Mouse (Mus musculus) ovary, adult 2 months (tissue): Measurements from ENCODE around the gene 2010003K11Rik. TPM values are rescaled to one million over a fixed set of nuclear protein-coding genes. Genes with fewer than 3 reads are reported as not detected.

Experiments
- polyA plus RNA-seq: library from polyadenylated mRNA; depleted of rRNA; stranded (reverse); fragments of >200 nt; gene quantifications from 2 replicates; pipeline ENCODE4 v1.2.3, GENCODE M21; 2012; rRNA removed

2010003K11Rik gene
- polyA plus RNA-seq, result 1.5 and 2.1 TPM in 2 replicates

DNA sequence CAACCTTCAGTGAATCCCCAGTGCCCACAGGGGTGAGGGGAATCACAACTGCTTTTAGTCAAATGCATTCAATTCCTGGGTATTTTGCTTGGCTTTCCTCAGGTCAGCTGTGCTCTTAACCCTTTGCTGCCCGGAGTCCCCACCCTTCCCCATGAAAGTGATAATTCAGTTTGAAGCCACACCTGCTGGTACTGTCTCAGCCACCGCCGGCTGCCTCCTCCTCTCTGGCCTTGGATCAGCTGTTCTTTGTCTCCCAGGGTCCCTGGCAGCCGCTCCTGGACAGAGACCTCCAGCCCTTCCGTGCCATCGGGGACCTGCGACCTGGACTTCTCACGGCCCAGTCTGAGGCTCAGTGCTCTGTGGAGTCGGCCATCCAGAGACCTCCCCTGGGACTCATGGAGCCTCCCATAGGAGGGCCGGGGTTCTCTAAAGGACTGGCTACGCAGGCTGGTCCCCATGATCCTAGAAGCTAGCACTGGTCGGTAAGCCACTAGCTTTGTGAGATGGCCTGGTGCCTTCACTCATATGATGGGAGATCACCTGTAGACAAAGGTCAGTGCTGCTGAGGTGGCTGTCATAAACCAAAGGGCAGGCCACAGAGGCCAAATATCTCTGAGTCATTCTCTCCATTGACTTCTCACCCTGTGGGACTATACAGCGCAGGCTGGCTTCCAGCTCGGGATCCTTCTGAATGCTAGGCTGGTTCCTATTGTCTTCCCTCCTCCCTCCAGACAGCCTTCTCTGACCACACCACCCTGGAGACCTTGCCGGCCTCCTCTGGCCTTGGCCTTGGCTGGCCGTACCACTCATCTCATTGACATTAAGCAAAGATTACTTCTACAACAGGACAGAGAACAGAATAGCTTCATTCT, at the start of gene 2010003K11Rik:
TSS of gene 2010003K11Rik (minus strand) at position 522 of the 872 bp plus-strand sequence.

DNA sequence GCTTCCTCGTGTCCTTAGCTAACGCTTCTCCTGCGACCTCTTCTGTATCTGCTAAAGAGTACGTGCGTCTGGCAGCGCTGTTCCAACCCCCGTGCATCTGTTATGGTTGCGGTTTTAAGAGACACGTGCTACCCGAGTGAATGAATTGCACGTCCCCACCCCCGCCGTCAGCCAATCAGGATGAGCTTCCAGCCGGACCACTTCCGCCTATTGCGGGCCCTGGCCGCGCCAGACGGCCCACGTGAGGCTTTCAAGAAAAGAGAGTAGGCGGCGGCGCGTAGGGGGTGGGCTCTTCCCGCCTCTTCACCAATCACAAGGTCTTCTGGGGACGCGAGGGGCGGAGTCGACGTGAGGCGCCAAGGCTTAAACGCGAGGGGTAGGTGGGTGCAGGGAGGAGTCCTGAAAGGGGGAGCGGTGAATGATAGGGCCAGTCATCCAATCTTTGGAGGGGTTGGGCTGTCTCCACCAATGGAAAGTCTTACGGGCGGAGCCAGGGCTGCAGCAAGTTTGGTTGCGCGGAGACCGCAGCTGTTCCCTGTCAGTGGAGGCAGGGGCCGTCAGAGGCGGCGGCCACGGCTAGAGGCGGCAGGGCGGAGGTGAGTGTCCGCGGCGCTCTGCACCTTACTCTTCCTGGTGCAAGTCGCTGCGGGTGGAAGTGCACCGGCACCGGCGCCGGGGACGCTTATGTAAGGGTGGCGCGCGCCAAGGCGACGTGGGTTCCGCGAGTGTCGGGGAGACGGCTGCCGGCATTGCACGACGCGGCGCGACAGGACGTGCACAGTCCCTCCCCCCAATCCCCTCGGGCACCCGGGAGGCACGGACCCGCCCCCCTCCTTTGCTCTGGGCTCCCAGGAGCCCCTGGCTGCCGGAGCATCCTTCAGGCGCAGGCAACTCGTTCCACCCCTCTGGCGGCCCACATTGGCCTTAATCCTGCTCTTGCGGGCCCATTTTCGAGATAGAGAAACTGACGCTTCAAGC, 11.9 kb upstream of the 2010003K11Rik start, which contains the start of gene Pcx:
TSS of gene Pcx (plus strand) at position 487 of the 978 bp plus-strand sequence.

DNA sequence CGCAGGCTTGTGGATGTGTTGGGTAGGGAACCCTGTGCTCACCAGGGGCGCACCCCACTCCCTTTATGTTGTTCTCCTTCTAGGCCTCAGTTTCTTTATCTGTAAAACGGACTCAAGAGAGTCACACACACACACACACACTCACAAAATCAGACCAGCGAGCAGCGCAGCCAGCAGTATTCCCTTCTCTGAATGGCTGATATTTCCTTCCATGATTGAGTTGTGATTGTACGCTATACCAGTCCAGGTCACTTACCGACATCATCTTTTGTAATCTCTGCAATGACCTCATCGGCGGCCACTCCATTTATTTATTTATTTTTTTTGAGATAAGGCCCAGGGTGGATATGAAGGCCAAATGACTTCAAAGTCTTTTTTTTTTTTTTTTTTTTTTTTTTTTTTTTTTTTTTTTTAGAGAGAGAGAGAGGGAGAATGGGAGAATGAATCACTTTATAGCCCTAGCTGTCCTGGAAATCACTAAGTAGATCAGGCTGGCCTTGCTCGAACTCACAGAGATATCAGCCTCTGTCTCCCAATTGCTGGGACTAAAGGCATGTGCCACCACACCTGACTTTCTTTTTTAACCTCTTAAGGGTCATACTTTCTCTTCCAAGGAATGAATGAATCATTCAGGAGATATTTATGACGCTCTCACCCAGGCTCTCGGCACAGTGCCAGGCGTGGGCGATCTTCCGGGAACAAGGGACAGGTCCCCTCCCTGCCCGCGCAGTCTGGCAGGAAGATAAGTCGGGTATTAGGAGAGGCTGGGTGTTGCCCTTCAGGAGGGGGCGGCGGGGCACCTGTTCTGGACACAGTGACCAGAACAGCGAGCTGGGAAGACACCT, 20.8 kb downstream of the 2010003K11Rik start, which contains the start of gene Syt12:
TSS of gene Syt12 (minus strand) at position 103 of the 845 bp plus-strand sequence.

Other genes with a start within 250 kb of the 2010003K11Rik start
- 122 and 130 TPM in 2 replicates for gene Ssh3, start 229.4 kb downstream of the 2010003K11Rik start, polyA plus RNA-seq
- 15.7 and 17.4 TPM in 2 replicates for gene Ankrd13d, start 215.4 kb downstream of the 2010003K11Rik start, polyA plus RNA-seq
- gene Grk2, start 192.4 kb downstream of the 2010003K11Rik start, polyA plus RNA-seq, result 98.5 and 101 TPM in 2 replicates
- 76.1 and 118 TPM in 2 replicates for gene Kdm2a, start 100.3 kb downstream of the 2010003K11Rik start, polyA plus RNA-seq
- gene Rhod, start 59.2 kb downstream of the 2010003K11Rik start, polyA plus RNA-seq, result 28.5 and 31.8 TPM in 2 replicates
- 17.7 and 27.0 TPM in 2 replicates for gene Syt12, start 21.1 kb downstream of the 2010003K11Rik start, polyA plus RNA-seq
- gene Pcx, start 11.9 kb upstream of the 2010003K11Rik start, polyA plus RNA-seq, result 105 and 130 TPM in 2 replicates
- 90.2 and 96.9 TPM in 2 replicates for gene Lrfn4, start 117.1 kb upstream of the 2010003K11Rik start, polyA plus RNA-seq
- gene Rce1, start 127.1 kb upstream of the 2010003K11Rik start, polyA plus RNA-seq, result 174 TPM in 2 replicates
- gene Gm960, start 200.1 kb upstream of the 2010003K11Rik start, polyA plus RNA-seq, result 0.83 and 0.86 TPM in 2 replicates
- gene Sptbn2, start 212.6 kb upstream of the 2010003K11Rik start, polyA plus RNA-seq, result 1.8 and 2.3 TPM in 2 replicates